Mouse (Mus musculus) Patski (cell line): ENCODE measurements around the gene Poc1b. TPM values are rescaled to one million over a fixed set of nuclear protein-coding genes. Genes with fewer than 3 reads are reported as not detected.

ENCODE experiments used
- ATAC-seq: fragments of 100-300 bp; one replicate; pipeline ENCODE4 v1.8.0; 2021
- CTCF ChIA-PET: fragments of 350-600 bp; sonication (Branson Sonifier 250); formaldehyde crosslinking; loops from one replicate; lab custom pipeline; 2022; ENCODE audit warnings: inconsistent platforms; lab: Charles Lee
- POLR2A ChIA-PET: fragments of 350-600 bp; sonication (Branson Sonifier 250); formaldehyde crosslinking; loops from one replicate; lab custom pipeline; 2022; ENCODE audit warnings: antibody characterized with exemption, inconsistent platforms; lab: Charles Lee
- DNase-seq: peaks from one replicate; pipeline ENCODE4 v3.0.0-alpha.2; 2011; ENCODE audit warnings: low read depth, low spot score
- H3K27me3 ChIP-seq: fragments of 371-371 bp; one replicate; pipeline ENCODE4 v1.5.1; 2021
- CTCF ChIP-seq: fragments of 100-300 bp; IDR thresholded peaks from one replicate; pipeline ENCODE4 v1.5.1; 2021
- in situ Hi-C: fragments of 300-500 bp; cut with MboI; formaldehyde crosslinking; loops from 3 replicates; pipeline ENCODE4 v1.11.1; 2018; ENCODE audit warnings: low pct_unique_long_range_greater_than_20kb, mixed read lengths
- polyA plus RNA-seq: library from polyadenylated mRNA; unstranded; gene quantifications from one replicate; pipeline ENCODE4 v1.2.3, GENCODE M21; 2021

The Poc1b gene
- polyA plus RNA-seq, 1 experiment from 2014 or later = 10.5 TPM

GRCm38 (mm10) chr10:99246797-99247508 is 140.1 kb downstream of the Poc1b start:
- CTCF ChIA-PET = interaction anchor here (0.8 kb wide), 1 partner anchor 32 kb away, joined by 3 read pairs; no protein-coding TSS in a partner anchor

More at GRCm38 (mm10) chr10:99246797-99247508, 140.1 kb downstream of the Poc1b start:
- no peaks in the 10 kb centered on the region for H3K27me3 ChIP-seq
- ATAC-seq (no peak), DNase-seq (no peak)
- TF ChIP-seq CTCF = no peak
- in situ Hi-C loops = no loop called here
- POLR2A ChIA-PET = interaction anchor here (1.1 kb wide), 1 partner anchor 17 kb away, joined by 3 read pairs; no protein-coding TSS in a partner anchor

Other genes starting within 250 kb of the Poc1b start
- gene Atp2b1, start 192.6 kb upstream of the Poc1b start, polyA plus RNA-seq = 39.2 TPM
- gene Galnt4, start 1.1 kb downstream of the Poc1b start, polyA plus RNA-seq = 7.2 TPM
- not detected for gene Phxr2, start 19.3 kb downstream of the Poc1b start, polyA plus RNA-seq
- 125 TPM for gene Dusp6, start 156.2 kb downstream of the Poc1b start, polyA plus RNA-seq